Mouse (Mus musculus) C2C12 (cell line): Measurements from ENCODE around the gene Nav1.

Experiments used
- CEBPB ChIP-seq: IDR thresholded peaks from one replicate; pipeline ENCODE4 v1.6.1; 2011; ENCODE audit warnings: low read depth, mild to moderate bottlenecking, control low read depth, moderate library complexity
- CTCF ChIP-seq: IDR thresholded peaks from one replicate; pipeline ENCODE4 v1.5.1; 2011; ENCODE audit not compliant: control insufficient read depth, insufficient read depth, insufficient read length
- FOSL1 ChIP-seq: IDR thresholded peaks from one replicate; pipeline ENCODE4 v1.8.0; 2011; ENCODE audit warnings: mild to moderate bottlenecking, low read length; ENCODE audit not compliant: poor library complexity, insufficient read depth, severe bottlenecking
- MAX ChIP-seq: IDR thresholded peaks from one replicate; pipeline ENCODE4 v1.6.1; 2011; ENCODE audit warnings: mild to moderate bottlenecking, control low read depth
- MYOD1 ChIP-seq: IDR thresholded peaks from one replicate; pipeline ENCODE4 v1.6.1; 2011; ENCODE audit warnings: low read depth; ENCODE audit not compliant: control insufficient read depth, insufficient read length
- MYOG ChIP-seq: IDR thresholded peaks from one replicate; pipeline ENCODE4 v1.6.1; 2011; ENCODE audit not compliant: control insufficient read depth, insufficient read length; ENCODE audit errors: extremely low read depth
- USF1 ChIP-seq: IDR thresholded peaks from one replicate; pipeline ENCODE4 v1.6.1; 2011; ENCODE audit warnings: low read depth, mild to moderate bottlenecking, control low read depth, moderate library complexity

GRCm38 (mm10) chr1:135466935-135467334 is 140.2 kb downstream of the Nav1 start:
- TF ChIP-seq CTCF (no peak), MAX (no peak), USF1 (no peak), MYOD1 (no peak), CEBPB (no peak), MYOG (no peak), FOSL1 (no peak)
